Mouse (Mus musculus): ENCODE data around the gene Adrm1.

The Adrm1 gene

DNA sequence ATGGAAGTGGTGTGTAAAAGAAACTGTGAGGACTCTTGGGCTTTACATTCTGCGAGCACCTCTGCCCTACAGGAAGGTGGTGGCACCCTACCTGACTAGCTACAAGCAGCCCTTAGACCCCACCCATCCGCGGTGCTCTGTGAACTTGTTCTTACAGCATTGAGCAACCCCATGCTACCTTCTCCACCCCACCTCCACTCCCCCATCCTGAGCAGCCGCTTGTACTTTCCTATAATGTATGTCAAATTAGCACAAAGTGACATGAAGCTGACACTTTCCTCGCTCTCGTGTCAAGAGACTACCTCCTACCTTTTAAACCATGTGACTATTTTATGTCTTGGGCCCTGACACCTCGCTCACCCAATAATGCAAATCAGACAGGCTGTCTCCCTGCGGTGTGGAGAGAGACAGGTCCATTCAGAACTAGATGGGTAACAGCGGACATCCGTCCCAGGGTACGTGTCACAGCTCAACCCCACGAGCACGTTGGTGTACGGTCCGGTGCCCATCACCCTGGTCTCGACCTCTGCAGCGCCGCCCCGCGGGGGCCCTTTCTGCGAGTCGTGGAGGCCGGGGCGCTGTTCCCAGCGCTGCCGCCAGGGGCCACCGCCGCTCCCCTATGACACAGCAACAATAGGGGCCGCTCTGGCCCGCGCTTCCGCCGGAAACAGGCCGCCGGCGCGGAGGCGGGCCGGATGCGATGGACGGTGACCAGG, at the start of gene Adrm1:
TSS of gene Adrm1 (plus strand) at position 680 of the 716 bp plus-strand sequence.
- peak; percentile 98 to 99 for DNase-seq

DNA sequence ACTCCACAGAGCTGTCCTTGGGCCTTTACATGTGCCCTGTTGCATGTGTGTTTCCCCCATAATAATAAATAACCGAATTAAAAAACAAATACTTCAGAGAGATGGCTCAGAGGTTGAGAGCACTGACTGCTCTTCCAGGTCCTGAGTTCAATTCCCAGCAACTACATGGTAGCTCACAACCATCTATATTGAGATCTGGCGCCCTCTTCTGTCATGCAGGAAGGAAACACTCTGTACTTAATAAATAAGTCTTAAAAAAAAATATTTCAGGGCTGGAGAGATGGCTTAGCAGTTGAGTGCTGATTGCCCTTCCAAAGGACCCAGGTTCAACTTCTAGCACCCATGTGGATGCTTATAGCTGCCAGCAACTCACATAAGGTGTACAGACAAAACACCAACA, 47.1 kb upstream of the Adrm1 start:
- peak in 1 of 2 experiments; percentile 17 for DNase-seq

DNA sequence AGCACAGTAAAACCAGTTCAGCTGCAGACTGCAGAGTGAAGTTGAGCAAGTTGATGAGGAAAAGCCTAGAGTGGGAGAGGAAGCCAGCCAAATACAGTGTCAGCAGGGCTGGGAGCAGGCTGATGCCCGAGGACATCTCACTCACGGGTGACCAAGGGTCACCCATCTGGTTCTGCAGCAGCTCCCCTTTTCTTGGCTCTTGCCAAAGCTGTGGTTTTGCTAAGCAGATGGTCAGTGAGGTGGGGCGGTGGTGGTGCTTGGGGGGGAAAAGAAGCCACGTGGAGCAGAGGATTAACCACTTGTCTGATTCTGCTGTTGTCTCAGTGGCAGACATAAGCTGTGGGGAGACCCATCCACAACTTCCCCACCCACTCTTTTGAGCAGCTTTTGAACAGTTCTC, 45.1 kb upstream of the Adrm1 start:
- DNase-seq, result no peak

DNA sequence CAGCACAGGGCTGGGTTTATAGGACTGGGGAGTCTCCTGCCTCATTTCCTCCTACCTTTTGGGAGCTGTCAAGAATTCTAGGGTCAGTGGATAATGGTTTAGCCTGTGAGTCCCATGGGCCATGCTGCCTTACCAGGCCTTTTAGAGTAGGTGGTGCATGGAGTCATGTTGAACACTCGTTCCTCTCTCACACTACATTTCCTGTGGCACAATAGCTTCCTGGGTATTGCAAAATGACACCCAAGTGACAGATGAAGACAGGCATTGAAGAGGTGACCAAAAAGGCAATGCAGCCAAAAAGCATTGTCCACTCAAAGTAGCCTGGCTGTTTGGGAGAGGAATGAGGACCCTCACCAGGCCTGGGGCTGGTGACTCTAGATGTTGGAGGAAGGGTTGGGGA, 43.6 kb upstream of the Adrm1 start:
- no peak for DNase-seq

DNA sequence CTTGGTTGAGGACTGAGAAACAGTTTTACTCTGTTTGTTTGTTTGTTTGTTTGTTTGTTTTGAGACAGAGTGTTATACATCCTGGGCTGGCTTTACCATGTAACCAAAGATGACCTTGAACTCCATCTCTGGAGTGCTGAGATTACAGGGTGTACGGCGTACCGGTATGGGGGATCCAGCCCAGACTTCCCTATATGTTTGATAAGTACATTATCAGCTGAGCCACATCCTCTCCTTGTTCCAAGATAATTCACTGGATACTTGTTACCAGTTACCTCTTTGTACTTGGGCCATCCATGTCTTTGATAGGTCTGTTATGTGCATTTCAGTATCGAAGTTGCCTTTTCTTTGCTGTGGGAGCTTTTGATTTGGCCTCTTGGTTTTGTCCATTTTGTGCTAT, 38.1 kb upstream of the Adrm1 start:
- DNase-seq, result no peak

DNA sequence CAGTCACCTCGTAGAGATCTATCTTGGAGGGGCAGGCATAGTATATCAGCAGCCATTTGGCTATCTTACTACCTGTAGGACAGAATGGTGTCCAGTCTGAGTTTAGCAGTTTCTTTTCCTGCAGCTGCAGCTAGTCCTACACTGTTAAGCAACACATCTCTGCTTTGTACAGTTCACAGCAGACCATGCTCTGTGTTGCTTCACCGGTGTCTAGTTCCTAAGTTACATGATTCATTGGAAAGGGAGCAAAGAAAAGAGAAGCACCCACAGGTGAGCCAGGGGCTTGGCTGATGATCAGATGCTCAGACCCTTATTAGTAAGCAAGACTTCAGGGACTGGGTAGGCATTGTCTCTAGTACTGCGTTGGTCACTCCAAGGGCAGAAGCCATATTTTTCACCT, 37.4 kb upstream of the Adrm1 start:
- no peak for DNase-seq

DNA sequence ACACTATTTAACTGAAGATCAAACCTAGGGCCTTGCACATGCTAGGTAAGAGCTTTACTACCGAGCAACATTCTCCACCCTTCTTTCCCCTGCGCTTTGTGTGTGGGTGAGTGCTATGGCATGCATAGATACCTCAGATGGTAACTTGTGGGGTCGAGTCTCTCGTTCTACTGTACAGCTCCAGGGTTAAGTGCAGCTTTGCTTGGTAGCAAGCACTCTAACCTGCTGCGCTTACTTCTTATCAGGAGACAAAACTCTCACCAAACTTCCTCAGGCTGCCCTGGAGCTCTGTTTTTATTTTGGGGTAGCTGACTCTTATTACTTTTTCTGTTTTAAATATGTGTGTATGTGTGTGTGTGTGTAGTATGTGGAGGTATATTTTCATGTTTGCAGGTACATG, 35.9 kb upstream of the Adrm1 start:
- no peak for DNase-seq

DNA sequence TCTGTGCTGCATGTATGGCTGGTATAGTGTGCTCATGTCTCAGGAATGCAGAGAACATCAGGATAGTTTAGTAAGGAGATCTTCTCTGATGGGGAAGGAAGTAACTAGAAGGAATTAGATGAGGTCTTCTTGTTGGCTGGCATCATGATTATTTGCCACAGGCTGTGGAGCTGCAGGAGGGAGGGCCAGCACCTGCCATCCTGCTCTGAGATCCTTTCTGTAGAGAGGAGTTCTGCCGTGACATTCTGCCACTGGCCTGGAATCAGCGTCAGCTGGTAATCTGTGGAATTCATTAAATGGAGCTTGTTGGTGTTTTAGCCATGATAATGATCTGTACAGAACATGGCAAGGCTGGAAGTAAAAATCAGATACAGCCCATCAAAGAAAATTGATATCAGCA, 25.2 kb upstream of the Adrm1 start:
- peak; percentile 68 for DNase-seq

DNA sequence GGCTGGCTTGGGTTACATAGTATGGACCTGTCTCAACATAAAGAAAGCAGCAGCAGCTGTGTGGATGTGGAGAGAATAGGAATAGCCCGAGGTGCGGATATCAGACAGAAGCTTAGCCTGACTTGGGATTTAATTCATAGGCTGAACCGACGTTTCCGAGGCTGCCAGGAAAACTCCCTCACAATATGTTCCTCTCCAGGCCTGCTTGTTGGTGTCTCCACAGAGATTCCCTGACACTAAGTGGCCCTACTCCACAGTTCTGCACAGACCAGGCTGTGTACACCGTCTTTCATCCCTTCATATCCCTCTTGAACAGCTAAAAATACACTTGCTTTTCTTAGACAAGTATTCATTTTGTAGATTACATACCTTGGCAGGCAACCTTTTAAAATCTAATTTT, 23.9 kb upstream of the Adrm1 start:
- DNase-seq, result peak in 1 of 2 experiments; percentile 37

DNA sequence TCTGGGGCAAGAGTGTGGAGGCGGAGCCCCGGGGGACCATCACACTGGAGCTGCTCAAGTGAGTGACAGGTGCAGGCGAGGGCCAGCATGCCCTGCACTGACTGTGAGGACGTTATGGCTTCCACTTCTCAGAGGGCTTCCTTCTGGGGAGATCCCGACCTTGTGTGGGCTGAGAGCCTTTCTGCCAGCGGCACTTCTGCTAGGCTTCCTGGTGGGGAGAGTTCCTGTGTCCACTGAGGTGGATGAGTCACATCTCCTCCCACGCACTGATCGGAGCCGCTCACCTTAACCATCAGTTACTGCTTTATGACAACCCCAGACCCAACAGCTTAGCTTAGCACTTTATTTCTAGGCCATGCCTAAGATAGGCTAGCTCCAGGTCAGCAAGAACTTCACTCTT, 22.7 kb upstream of the Adrm1 start:
- no peak for DNase-seq

DNA sequence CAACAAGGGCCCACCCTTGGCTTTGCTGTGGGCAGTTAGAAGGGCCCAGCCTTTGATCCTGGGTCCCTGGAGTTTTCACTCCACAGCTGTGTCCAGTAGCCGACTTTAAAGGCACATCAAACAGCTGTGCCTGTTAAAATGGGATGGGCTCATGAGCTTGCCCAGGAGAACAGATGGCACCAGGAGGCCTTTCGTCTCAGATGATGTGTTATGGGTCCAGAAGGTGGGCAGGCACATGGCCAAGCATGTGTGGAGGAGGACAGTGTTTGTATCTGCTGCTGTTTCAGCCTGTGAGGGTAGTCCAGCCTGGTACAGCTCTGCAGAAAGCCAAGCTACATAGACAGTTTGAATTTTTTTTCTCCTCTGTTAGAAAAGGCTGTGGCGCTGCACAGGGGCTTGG, 16.5 kb upstream of the Adrm1 start:
- peak; percentile 47 to 70 for DNase-seq

DNA sequence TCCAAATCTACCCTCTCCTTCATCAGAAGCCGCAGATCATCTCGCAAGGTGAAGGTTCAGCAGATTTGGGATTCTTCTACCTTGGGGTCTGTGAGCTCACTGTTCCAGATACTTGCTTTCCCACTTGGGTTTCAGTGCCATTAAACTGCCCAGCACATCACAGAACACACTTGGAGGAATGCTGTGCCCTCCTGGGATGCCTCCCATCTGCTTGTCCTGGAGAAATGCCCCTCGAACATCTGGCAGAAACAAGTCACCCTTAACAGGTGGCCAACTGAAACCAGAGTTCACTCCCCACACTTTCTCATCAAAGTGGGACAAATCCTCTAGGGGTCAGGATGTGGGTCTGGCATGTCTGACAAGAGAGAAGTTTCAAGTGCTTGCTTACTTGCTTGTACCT, 12.7 kb upstream of the Adrm1 start:
- no peak for DNase-seq

DNA sequence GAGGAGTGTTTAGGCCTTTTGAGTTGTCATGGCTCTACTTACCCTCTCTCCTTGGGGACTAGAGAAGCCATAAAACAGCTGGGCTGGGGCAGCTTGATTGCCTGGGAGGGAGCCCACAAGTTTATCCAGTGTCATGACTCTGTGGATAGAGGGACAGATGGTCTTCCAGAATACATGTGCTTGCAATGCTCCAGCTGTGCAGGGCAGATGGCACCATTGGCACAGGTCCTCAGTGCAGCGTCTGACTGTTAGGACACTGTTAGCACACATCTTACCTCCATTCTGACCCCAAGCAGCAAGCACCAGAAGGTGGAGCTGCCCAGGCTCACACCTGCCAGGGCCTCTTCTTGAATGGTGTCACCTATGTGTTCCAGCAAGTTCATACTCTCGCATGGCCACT, 5.4 kb upstream of the Adrm1 start:
- peak; percentile 72 to 80 for DNase-seq

DNA sequence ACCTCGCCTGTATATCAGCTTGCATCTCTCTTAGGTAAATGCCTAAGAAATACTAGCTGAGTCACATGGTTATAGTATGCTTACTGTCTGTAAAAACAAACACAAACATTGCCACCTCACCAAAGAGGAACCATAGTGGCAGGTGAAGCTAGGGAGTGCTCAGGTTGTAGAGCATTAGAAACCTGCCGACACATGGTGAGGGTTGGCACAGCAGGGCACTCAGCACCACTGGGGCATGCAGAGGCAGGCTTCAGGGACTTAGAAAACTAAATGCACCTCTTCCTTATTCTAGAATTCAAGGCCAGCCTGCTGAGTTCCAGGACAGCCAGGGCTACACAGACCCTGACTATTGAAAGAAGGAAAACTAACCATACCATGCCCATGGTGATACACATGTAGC, 4.4 kb upstream of the Adrm1 start:
- no peak for DNase-seq

DNA sequence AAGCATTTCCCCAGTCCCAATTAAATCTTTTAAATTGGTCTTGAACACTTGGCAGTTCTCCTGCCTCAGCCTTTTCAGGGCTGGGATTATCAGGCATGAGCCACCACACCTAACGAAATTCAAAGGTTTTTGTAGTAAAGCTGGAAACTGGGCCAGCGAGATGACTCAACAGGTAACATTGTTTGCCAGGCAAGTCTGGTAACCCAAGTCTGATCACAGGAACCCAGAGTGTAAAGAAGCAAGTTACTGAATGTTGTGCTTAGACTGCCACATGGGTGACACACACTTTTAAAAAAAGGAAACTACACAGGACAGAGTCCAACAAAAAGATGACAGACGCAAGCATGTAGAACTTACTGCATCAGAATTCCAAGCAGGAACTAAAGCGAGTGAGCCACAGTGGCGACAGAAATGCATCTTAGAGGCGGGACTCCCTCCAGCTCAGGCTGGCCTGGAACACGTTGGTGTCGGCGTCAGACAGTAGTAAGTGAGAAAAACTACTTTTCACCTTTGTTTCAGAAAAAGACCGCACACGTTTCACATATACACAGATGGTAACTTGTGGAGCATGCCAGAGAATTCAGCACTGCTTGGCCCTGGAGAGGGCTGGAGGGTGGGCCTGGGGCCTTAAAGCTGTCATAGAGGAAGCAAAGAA, 1.0 kb upstream of the Adrm1 start:
- DNase-seq, result no peak

DNA sequence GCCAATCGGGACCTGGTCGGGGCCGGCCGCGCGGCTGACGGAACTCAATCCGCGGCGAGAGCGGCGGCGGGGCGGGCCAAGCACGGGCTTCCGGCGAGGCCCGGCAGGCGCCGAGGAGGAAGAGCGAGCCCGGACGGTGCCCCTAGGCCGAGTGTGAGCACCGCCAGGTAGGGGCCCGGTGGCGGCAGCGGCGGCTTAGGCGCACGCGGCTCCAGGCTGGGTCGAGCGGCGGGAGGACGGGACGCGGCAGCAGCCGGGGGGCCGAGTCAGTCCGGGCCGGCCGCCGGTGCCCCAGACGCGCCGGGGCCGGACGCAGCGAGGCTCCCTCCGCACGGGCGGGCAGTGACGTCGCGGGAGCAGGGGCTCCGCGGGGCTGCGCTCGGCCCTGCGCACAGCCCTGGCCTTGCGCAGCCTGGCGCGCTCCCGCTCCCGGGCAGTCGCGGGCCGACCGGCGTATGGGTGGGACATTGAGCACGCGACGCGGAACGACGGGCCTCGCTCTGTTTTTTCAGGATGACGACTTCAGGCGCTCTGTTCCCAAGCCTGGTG, 311 bp downstream of the Adrm1 start:
- no peak for DNase-seq

DNA sequence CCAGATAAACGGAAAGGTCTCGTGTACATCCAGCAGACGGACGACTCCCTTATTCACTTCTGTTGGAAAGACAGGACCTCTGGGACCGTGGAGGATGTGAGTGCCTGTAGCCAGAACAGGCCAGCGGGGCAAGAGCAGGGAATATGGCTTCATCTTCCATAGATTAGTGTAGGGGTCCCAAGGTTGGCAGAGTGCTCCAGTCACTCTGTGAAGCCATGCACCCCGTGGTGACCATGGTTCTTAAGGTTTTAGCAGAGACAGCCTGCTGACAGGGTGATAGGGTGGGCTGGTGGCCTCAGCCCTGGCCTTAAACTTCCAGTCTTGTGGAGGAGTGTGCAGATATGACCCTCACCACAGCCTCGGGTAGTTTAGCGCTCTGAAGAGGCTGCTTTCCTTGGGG, 867 bp downstream of the Adrm1 start:
- peak; percentile 42 to 62 for DNase-seq

DNA sequence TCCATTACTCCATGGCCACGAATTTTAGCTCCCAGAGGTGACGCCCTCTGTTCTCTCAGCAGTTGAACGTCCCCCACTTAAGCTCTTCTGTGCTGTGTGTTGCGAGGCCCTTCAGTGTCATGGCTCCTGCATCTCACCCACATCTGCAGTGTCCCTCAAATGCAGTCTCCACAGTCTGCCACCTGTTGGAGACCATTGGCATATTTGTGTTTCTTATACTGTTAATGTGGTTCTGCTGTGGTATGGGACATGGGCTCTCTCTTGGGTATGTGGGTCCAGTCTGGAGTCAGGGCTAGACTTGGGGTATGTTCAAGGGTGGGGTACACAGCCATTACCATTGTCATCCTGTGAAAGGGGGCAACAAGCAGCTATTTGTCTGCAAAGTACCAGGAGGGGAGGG, 1.9 kb downstream of the Adrm1 start:
- DNase-seq, result no peak

DNA sequence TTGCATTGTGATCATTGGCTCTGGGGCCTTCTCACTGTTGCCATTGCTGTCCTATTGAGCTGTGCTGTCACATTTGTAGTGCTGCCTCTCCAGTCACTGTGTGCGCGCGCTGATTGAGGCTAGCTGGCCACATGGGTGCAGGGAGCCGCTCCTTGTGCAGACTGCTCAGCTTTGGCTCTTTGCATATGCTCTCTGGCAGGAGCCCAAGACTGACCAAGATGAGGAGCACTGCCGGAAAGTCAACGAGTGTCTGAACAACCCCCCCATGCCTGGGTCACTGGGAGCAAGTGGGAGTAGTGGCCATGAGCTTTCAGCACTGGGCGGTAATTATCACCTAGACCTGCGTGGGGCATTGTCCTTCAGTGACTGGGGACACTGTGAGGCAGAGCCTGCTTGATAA, 2.4 kb downstream of the Adrm1 start:
- peak; percentile 40 to 53 for DNase-seq

DNA sequence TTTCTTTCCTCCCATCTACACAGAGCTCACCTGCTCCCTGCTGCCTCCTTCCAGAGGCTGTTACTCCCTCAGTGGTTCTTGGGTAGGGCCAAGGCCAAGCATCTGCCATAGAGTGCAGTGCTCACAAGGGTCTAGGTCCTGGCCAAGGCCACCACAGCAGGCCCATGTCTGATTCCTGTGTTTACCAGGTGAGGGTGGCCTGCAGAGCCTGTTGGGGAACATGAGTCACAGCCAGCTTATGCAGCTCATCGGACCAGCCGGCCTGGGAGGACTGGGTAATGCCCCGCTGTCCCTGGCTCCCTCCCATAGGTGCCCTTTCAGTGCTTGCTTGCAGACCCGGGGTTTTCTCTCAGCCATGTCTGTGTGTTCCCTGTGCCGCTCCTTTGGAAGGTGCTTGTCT, 2.8 kb downstream of the Adrm1 start:
- no peak for DNase-seq

DNA sequence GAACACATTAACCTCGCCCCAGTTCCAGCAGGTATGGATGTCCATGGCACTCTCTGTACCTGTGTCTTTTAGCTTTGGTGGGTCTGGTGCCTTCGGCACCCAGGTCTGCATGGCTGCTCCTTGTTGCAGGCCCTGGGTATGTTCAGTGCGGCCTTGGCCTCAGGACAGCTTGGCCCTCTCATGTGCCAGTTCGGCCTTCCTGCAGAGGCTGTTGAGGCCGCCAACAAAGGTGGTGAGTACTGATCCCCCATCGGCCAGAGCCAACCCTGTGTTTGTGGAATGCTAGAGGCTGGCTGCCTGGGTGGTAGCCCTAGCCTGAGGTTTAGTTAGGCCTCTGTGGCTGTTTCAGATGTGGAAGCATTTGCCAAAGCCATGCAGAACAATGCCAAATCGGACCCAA, 4.4 kb downstream of the Adrm1 start:
- no peak for DNase-seq

DNA sequence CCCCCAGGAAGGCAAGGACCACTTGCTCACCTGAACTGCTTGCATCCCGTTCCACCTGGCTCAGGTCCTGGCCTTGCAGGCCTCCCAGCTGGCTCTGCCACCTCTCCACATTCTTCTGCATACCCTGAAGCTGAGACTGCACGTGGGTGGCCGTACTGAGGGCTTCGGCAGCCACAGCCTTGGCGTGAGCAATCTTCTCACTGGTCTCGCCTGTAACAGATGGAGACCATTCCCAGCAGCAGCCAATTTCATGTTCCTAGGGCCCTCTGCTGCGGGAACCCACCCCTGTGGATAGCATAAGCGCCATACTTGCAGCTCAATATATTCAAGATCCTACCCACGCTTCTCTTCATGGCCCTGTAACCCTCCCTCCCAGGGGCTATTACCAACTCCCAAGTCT, 10.3 kb downstream of the Adrm1 start:
- DNase-seq, result no peak

DNA sequence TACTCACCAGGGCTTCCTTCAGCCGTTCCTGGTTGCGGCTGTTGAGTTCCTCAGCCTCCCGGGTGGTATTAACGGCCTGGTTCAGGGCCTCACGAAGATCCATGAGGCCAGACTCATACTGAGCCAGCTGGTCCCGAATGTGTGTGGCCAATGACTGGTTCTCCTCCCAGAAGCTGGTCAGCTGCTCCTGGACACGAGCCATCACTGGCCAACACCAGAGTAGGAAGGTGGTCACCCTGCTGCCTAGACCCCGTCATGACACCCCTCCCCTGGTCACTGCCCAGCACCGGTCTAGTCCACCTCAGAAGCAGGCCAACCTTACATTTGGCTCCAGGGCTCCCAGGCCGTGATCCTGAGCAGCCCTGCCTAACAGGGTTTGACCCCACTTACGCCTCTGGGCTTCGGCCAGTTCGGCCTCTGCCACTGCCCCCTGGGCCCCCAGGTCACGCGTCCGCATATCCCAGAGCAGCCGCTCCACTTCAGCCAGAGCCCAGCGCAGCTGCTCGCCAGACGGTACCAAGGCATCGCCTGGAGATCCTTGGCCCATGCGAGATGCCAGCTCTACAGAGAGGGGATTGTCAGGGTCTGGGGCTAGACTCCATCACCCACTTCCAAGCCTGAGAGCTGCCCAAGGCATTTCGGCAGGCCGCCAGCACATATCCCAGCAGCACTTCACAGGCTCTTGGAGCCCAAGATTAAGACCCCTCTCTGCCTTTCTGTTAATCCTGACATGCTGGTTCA, 12.9 kb downstream of the Adrm1 start:
- DNase-seq, result peak; percentile 57 to 68

DNA sequence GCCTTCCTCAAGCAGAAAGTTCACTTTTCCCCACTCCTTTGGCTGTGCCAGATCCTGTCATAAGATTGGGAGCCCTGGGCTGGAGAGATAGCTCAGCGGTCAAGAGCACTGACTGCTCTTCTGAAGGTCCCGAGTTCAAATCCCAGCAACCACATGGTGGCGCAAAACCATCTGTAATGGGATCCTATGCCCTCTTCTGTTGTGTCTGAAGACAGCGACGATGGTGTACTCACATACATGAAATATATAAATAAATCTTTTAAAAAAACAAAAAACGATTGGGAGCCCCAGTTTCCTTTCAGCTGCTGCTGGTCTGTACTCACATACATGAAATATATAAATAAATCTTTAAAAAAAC, 13.4 kb downstream of the Adrm1 start:
- no peak for DNase-seq
